Mouse (Mus musculus) heart, adult 2 months (tissue): Measurements from ENCODE around the gene Nrxn3.

Source experiments
- CTCF ChIP-seq: fragments of 200-600 bp; IDR thresholded peaks from 2 replicates; pipeline ENCODE4 v1.8.1; 2022; ENCODE audit warnings: antibody characterized with exemption, mild to moderate bottlenecking, moderate library complexity
- EP300 ChIP-seq: fragments of 200-500 bp; IDR thresholded peaks from 2 replicates; pipeline ENCODE4 v1.6.1; 2011; ENCODE audit warnings: low read depth, low read length, control low read depth; ENCODE audit not compliant: insufficient read depth

DNA sequence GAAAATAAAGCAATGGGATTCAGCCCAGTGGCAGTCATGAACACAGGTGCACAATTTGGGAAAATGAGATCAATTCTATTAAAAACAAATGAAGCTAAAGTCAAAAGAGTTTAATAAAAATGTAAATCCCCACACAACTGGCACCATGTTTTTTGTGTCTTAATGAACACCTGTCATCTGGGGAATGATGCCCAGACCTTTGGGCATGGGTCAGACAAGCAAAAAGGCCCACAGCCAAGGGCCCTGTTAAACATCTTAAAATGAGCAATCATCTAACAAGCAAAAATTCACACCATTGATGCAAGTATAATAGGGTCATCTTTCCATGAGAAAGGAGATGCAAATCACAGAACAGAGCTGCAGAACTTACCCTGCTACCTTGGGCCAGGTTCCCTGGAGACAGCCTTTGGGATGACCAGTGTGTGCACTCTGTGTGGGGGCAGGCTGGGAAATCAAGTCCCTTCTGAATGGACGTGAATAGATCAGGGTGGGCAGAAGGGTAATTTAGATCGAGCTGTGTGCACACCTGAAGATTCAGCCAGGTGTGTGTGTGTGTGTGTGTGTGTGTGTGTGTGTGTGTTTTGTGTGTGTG is 1223.3 kb downstream of the Nrxn3 start:
- TF ChIP-seq CTCF, result no peak
- TF ChIP-seq EP300, result no peak
